Mouse (Mus musculus) thymus, postnatal 4 days (tissue): Measurements from ENCODE around the gene Tmem147.
A peak's percentile ranks its signal among the peaks of the same experiment; 100 is the strongest.
"Not testable (repeated sequence)": the region's sequence is repeated elsewhere in the genome, so short reads cannot be mapped to it uniquely, and the experiment has no call there.

ENCODE experiments used
- DNase-seq: peaks from one replicate; pipeline ENCODE4 v3.0.0; 2021

Gene Tmem147

GRCm38 (mm10) chr7:30729396-30730063, at the start of gene Tmem147:
Gene Tmem147 (minus strand): TSS chr7:30729540.
- DNase-seq: peak; percentile 98

- DNase-seq: no peak
Observed at GRCm38 (mm10) chr7:30777911-30778310, 48.6 kb upstream of the Tmem147 start.

GRCm38 (mm10) chr7:30777081-30777579, 47.8 kb upstream of the Tmem147 start:
- DNase-seq: no peak

- DNase-seq: no peak
Observed at GRCm38 (mm10) chr7:30776104-30776503, 46.8 kb upstream of the Tmem147 start.

GRCm38 (mm10) chr7:30769236-30769635, 39.9 kb upstream of the Tmem147 start:
- no peak for DNase-seq

- no peak for DNase-seq
Observed at GRCm38 (mm10) chr7:30766408-30766807, 37.1 kb upstream of the Tmem147 start.

- no peak for DNase-seq
Observed at GRCm38 (mm10) chr7:30765173-30765572, 35.8 kb upstream of the Tmem147 start.

- no peak for DNase-seq
Observed at GRCm38 (mm10) chr7:30763456-30763855, 34.1 kb upstream of the Tmem147 start, which contains the start of gene Dmkn. Gene Dmkn (plus strand): TSS chr7:30763756.

- no peak for DNase-seq
Observed at GRCm38 (mm10) chr7:30761769-30762352, 32.5 kb upstream of the Tmem147 start.

- DNase-seq: peak; percentile 58
Observed at GRCm38 (mm10) chr7:30758853-30759252, 29.5 kb upstream of the Tmem147 start.

GRCm38 (mm10) chr7:30757001-30757400, 27.7 kb upstream of the Tmem147 start:
- DNase-seq: no peak

- DNase-seq: no peak
Observed at GRCm38 (mm10) chr7:30751086-30751669, 21.8 kb upstream of the Tmem147 start, which contains the start of gene Sbsn. Gene Sbsn (plus strand): TSS chr7:30751471.

GRCm38 (mm10) chr7:30749824-30750606, 20.7 kb upstream of the Tmem147 start:
- no peak for DNase-seq

GRCm38 (mm10) chr7:30747525-30748204, 18.3 kb upstream of the Tmem147 start:
- DNase-seq: no peak

GRCm38 (mm10) chr7:30744022-30744598, 14.8 kb upstream of the Tmem147 start:
- DNase-seq: no peak

- not testable (repeated sequence) for DNase-seq
Observed at GRCm38 (mm10) chr7:30743617-30744016, 14.3 kb upstream of the Tmem147 start, which contains the start of gene Gapdhs. Gene Gapdhs (minus strand): TSS chr7:30743681.

- not testable (repeated sequence) for DNase-seq
Observed at GRCm38 (mm10) chr7:30742570-30742969, 13.2 kb upstream of the Tmem147 start.

- DNase-seq: no peak
Observed at GRCm38 (mm10) chr7:30736211-30736610, 6.9 kb upstream of the Tmem147 start.

- not testable (repeated sequence) for DNase-seq
Observed at GRCm38 (mm10) chr7:30730064-30730722, 853 bp upstream of the Tmem147 start.

- no peak for DNase-seq
Observed at GRCm38 (mm10) chr7:30728739-30729395, 473 bp downstream of the Tmem147 start.

- no peak for DNase-seq
Observed at GRCm38 (mm10) chr7:30728214-30728613, 1.1 kb downstream of the Tmem147 start.
